Mouse (Mus musculus): ENCODE data around the gene Arsb.

Arsb gene

DNA sequence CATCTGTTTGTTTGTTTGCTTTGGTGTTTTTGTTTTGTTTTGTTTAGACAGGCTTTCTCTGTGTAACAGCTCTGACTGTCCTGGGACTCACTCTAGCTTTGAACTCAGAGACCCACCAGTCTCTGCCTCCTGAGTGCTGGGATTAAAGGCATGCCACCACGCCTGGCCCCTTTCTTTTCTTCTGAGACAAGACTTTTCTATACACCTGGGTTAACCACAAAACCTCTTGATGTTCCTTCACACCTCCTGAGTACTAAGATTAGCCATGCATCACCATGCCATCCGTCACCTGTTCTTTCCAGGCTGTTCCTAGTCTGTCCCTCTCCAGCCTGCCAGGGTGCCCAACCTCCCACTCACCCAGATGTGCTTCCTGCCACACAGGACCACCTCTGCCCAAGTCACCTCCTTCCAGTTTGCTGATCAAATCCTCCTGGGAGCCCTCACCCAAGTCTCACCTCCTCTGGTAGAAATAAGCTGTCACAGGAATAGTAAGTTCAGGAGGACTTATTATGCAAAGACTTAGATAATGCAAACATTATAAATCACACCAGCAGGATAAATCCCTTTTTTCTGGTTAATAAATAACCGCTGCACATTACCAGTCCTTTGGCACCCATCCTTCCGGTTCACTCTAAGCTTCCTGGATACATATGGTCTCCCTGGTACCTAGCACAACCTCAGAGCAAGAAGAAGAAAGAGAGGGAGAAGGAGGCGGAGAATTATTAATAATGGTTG lies 150.6 kb downstream of the Arsb start:
- no peak for DNase-seq (ENCODE audit: low spot score in 2 of 2)

DNA sequence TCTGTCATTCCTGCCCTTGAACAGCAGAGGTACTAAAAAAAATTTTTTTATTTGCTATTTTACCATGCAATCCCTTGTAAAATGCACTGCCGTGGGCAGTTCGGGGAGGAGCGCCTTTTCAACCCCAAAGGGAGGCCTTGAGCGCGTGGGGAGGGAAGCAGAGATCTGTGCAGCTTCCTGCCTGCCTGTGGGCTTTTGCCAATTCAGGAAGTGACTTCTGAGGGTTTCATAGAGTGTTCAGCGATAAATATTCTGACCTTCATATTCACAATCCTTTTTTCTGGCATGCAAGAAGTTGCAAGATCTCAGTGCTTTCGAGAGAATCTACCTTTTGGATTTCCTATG lies 151.1 kb downstream of the Arsb start:
- DNase-seq (ENCODE audit: low spot score in 2 of 2) = peak in 1 of 2 experiments; percentile 7

DNA sequence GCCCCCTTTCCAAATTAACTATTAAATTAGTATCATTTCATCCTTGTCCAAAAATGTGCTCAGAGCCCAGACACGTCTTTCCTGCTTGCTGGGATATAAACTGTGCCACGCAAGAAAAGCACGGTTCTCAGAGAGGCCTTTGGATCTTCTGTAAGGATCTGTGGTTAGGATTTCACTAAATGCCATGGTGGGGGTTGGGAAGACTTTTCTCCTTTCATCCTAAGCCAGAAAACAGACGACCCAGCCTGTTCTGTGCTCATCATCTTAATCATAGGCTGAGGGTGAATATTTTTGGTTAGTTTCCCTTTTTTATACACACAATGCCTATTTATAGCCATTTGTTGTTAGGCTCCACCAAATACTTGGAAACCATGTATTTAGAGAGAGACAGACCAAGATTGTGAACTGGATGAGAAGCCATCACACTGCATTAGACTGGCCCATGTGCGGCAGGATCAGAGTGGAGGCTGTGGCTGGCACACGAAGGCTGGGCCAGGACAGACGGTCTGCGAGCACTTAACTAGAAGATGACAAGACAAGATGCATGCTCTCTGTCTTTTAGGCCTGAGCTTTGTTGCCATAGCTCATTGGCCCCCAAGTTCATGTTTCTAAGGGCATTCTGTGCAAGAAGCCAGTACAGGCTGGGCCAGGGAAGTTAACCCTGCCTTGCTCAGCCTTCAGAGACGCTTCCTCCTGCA lies 153.5 kb downstream of the Arsb start:
- DNase-seq (ENCODE audit: low spot score in 2 of 2) = no peak

DNA sequence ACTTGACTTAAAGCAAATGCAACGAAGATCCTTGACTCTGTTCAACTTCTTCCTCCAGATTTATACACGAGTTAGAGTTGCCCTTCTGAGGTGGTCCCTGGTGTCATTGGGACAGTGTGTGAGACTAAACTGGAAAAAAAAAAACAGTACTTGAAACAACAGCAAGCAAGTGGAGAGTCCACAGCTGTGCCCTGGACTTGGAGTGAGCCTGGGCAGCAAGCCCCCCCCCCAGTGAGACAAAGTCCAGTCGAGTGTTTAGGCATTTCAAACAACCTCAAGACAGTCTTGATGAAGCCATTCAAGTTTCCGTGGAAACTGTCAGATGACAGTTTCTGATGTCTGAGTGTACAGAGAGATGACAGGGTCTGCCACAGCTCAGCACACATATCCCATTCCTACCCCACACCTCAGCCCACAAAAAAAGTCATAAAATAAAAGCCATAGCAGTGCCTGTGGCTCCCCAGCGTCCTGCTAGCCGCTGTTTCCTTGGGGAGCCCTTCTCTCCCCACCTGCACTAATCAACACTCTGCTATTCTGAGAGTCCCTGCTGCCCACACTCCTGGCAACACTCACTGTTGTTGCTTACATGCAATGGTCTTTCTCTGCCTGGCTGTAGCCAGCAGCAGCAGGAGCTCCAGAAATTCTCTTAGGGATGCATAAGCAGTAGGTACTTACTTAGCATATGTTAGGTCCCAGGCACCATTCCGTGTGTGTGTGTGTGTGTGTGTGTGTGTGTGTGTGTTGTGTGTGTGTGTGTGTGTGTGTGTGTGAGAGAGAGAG lies 159.3 kb downstream of the Arsb start:
- DNase-seq (ENCODE audit: low spot score in 2 of 2) = no peak

DNA sequence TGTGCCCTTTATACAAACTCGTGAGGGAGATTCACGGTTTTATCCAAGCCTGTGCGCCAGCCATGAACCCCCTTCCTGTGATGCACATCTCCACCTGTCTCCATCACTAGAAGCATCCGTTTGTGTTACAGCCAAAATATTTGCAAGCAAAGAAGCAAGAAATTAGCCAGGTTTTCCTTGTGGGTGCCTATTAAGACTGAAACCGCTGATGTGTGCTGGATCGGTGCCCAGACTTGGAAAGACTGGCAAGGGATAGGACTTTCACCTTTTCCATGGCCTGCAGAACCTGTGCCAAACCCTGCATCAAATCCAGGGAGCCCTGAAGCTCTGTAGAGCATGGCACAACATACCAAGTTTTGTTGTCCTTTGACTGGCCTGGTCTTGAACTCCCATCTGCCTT lies 165.0 kb downstream of the Arsb start:
- no peak for DNase-seq (ENCODE audit: low spot score in 2 of 2)

DNA sequence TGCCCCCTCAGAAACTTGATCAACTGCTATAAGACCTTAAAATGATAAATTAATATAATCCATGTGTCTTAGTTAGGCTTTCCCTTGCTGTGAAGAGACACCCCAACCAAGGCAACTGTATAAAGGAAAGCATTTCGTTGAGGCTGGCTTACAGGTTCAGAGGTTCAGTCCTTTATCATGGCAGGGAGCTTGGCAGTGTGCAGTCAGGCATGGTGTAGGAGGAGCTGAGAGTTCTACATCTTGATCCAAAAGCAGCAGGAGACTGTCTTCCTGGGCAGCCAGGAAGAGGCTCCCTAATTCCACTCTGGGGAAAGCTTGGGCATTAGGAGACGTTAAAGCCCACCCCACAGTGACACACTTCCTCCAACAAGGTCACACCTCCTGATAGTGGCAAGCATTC lies 166.7 kb downstream of the Arsb start:
- no peak for DNase-seq (ENCODE audit: low spot score in 2 of 2)

DNA sequence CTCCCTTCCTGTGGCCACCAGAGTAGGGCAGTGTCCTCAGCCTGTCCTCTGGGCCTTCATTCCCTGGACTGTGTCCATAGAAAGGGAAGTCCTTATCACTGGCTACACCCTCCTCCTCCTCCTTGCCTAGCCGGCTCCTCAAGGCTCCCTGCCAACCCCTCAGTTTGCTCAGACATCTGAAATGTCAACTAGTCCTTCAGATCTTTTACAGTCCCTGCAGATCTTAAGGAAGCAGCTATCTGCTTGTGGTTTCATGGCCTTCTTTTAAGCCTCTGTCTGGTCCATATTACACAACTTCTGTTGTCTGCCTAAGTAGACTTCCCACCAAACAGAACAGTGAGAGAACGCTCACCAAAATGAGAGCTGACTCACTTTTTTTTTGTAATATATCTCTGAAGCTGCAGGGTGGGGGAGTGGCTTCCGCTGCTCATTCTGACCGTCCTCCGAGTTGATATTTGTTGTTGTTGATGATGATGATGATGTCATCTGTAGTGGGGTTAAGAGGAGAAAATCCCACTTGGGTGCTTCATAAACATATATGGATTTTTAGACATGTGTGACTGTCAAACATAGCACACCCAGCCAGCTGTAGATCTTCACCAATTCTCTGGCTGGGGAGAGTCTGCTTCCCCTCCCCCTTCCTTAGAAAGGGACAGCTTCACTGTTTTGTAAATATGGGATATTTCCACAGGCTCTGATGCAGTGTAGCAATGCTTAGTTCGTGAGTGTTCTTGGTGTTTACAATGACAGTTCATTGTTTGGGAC lies 168.1 kb downstream of the Arsb start:
- DNase-seq (ENCODE audit: low spot score in 2 of 2) = no peak

DNA sequence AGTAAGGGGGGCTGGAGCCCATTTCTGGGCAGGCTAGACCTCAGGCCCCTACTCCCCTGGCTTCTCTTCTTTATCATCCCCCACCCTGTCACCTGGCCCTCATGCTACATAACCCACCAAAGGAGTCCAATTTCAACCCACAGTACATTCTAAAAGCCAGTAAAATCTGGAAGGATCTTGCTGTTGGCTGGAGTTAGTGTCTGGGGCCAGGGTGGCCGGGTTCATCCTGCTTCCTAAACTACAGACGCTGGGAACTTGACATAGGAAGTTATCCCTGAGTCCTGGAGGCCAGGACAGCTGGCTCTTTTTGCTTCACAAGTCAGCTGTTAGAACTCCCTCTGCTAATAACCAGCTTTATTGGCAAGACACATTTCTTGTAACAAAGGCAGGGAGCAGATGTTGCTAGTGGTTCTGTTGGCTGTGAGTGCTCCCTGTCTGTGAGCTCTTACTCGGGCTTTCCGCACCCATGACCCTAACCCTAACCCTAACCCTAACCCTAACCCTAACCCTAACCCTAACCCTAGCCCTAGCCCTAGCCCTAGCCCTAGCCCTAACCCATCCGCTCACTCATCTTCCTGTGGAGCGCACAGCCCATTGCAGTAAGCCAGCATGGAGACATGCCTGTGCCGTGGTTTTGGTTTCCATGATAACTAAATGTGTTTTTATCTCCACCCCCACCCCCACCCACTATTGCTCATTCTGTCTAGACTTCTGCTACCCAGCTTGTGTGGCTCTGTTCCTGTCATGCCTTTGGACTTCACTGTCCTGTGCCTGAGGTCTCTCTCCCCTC lies 169.5 kb downstream of the Arsb start:
- DNase-seq (ENCODE audit: low spot score in 2 of 2) = no peak

DNA sequence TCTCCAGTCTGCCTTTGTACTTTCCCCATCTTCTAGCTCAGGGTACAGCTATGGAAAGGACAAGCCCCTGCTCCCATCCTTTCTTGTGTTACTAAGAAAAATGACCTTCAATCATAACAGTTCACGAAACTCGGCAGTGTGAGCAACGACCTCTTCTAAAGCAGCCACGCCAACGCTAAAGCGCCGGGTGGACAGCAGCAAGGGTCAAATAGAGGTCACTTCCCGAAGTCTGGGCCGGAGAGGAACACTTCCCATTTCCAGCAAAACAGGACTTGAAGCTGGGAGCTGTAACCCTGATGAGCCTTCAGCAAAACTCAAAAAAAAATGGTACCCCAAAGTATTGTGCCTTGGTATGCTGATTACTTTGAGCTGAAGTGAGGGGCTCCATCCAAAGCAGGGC lies 179.6 kb downstream of the Arsb start:
- no peak for DNase-seq (ENCODE audit: low spot score in 2 of 2)

DNA sequence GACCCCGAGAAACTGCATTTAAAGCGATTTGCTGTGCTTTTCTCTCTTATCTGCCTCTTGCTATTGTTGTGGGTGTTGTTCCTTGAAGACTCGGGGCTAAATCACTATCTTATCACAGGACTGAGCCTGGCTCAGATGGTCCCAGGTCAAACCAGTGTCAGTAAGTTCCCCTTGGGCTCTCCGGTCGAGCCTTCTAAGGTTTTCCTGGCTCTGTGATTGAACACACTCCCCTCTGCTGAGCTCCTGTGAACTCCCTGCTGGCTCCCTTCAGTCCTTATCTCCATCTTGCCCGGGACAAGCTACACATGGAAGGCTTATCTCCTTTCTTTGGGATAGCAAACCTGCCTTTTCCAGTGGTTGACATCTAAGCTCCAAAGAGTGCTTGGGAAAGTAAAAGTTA lies 180.1 kb downstream of the Arsb start:
- DNase-seq (ENCODE audit: low spot score in 2 of 2) = no peak

DNA sequence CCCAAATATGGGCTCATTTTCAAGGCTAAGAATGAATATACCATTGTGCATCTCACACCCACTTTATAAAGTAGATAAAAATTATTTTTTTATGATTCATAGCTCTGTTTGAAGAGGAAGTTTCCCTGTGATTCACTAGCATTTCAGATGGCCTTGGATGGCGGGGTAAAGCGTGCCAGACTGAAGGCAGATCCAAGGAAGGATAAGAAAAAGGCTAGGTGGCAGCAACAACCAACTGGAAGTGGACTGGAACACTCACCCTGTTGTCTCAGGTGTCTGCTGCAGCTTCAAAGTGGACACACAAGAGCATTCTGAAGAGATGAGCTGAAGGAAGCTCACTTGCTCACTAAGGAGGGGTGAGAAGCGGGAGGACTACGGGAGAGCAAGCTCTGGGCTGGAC lies 181.0 kb downstream of the Arsb start:
- no peak for DNase-seq (ENCODE audit: low spot score in 2 of 2)

DNA sequence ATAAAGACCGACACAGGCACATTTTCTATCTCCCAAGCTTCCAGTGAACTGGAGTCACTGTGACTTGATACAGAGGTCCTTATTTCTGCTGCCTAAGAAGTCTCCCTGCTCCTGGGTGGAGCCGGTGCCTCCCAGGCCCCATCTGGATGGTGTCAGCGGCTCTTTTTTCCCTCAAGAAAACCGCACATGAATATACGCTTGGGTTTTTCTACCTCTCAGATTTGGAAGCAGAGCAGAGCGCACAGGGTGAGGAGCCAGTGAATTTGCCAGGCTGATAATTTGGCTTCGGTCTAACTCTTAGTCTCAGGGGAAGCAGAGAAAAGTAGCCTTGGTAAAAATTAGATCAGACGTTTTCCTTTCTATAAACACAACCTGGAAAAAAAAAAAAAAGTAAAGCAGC lies 186.5 kb downstream of the Arsb start:
- no peak for DNase-seq (ENCODE audit: low spot score in 2 of 2)

DNA sequence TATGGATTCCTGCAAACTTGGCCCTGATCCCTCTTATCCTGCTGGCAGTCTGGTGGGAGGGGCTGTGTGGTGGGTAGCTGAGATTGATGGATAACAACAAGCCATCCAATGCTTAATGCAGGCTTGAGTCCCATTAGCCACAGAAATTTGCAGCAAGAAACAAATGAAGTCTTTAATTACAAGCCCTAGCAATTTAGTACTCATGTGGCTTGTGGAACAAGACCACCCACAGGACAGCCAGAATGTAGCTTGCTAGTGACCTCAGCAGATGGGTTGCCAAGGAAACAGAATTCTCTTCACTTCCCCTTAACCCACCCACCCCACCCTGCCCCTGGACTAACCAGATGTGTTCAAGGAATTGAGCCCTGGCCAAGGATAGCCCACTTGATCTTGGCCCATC lies 194.8 kb downstream of the Arsb start:
- no peak for DNase-seq (ENCODE audit: low spot score in 2 of 2)

DNA sequence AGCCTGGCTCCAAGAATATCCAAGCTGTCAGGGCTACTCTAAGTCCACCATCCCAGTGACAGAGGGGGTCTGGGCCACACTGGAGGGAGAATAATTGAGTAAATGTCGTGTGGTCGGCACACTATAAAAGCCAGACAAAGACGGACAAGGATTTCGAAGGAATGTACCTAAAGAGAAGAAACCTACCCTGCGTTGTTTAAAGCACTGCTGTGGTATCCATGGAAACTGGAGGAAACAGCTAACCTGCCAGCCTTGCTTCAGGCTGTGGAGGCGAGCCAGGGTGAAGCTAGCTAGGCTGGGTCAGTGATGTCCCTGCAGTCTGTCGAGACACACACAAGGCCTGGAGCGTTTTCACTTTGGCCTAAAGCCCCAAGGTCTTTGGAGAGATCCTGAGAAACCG lies 195.7 kb downstream of the Arsb start:
- no peak for DNase-seq (ENCODE audit: low spot score in 2 of 2)

DNA sequence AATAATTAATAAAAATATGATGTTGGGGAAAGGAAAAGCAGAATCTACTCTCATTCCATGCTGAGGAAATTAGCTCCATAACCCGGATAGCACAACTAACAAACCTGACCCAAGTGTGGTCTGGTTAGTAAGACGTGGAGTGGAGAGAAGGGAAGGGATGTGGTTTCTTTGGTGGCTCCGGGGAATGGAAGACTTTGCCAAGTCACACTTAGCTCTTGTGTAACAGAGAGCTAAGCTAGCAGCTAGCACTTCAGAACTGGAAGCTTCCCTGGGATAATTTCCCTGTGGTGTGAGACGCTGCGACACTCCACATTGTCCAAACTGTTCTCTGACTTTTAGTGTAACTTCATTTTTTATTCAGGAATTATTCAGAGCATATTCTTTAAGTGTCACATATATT lies 198.7 kb downstream of the Arsb start:
- DNase-seq (ENCODE audit: low spot score in 2 of 2) = no peak

DNA sequence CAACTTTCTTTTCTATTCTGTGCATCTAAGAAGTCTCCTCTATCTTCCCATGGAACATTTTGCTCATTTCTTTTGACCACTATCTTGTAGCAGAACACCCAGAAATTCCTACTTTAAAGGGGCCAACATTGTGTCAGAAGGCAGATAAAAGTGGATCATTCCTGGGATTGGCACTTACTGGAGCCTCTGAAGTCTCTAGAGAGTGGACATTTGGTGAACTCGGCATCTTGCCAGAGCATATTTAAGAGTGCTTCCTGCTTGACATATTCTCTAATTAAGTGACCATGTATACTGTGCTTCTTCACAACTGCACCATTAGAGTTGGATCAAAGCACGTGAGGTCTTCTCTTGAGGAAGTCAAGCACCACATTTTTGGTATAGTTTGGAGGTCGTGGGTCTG lies 201.0 kb downstream of the Arsb start:
- DNase-seq (ENCODE audit: low spot score in 2 of 2) = no peak

DNA sequence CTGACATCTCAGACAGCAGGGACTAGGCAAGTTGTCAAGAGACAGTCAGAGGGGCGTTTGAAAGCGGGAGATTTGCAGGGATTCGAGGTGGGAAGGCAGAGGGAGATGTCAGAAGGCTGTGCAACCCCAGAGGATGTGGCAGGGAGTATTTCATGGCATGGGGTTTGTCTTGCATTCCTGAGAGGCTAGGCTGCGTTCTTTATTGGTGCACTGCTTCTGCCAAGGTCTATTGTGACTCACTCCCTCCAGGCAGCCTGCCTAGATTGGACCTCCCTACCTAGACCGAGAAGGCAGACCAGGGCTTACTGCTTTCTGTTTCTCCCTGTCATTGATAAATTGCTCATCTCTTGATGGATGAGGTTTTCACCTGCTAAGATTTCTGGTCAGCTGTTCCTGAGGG lies 204.2 kb downstream of the Arsb start:
- DNase-seq (ENCODE audit: low spot score in 2 of 2) = no peak

DNA sequence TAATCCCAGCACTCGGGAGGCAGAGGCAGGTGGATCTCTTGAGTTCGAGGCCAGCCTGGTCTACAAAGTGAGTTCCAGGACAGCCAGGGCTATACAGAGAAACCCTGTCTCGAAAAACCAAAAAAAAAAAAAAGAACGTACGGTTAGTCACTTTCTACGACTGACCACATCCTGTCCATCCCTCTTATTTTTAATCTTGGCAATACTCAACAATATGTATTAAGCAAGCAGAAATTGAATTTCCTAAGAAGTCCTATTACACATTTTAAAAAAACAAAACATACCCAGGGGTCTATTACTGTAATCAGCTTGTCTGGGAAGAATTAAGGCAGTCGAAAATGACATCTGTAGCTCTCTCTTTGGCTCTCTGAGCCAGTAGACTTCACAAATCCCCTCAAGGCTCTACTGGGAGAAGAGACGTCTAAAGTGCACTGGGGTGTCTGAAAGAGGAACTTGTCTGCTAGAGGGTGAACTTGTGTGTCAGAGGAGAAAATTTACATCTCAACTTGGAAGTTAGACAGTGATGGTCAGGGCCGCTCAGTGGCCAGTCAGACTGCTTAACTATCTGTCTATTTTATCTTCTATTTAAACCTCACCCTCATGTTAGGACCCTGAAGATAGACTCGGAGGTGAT lies 205.6 kb downstream of the Arsb start:
- DNase-seq (ENCODE audit: low spot score in 2 of 2) = no peak

DNA sequence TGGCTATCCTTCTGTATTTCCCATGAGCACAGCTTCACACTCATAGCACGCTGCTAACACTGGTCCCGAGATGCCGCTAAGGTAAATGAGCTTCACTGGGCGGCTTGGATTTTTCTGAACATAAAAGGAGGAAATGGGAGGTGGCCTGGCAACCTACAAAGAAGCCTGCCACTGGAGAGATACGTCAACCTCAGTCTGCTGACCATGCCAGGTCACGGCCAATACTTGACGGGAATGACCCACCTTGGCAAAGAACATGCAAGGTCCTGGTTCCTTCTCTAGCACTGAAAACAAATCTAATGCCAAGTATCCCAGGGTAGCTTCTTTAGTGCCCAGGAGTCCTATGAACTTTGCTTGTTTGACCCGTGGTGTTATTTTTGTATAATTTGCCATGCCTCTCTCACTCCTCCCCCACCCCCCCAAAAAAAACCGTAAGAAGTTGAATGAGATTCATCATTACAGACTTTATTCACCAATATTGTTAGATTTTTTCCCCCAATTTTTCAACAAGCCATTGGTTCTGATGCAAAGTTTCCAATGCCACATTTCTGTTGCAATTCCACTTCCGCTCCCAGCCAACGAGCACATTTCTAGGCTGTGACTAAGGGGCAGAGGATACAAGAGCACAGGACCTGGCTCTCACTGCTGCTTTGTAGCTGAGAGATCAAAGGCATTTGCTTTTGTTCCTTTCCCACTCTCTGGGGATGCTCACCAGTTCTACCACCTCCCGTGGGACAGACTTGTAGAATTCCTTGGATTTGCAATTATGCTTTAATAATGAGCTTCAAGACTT lies 207.5 kb downstream of the Arsb start:
- no peak for DNase-seq (ENCODE audit: low spot score in 2 of 2)

DNA sequence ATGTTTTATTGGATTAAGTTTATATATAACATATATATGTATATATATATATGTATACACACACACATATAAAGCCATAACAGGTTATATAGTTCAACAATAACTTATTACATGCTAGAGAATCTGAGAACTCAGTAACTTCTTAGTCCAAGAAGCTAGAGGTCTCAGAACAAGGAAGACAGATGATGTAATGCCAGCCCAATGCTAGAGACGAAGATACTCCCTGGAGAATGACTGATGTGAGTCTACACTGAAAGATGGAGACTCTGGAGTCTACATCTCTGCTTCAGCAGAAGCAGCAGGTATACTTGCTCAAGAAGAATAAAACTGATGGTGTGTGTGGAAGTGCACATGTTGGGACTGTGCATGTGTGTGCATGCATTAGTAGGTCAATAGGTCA lies 208.3 kb downstream of the Arsb start:
- DNase-seq (ENCODE audit: low spot score in 2 of 2) = no peak
